Mouse (Mus musculus) embryo, embryonic 9.5 days (tissue): ENCODE measurements at regions not wholly inside any gene's neighbourhood (a gene's known extent, or its start where the extent isn't known, plus 50 kb on each side); places are given as distances from the start of the nearest gene placed in this dataset.
"Not testable (repeated sequence)": the region's sequence is repeated elsewhere in the genome, so short reads cannot be mapped to it uniquely, and the experiment has no call there.

Experiments
- DNase-seq: peaks from one replicate; pipeline ENCODE4 v3.0.0-alpha.2; 2017; ENCODE audit errors: extremely low spot score

DNA sequence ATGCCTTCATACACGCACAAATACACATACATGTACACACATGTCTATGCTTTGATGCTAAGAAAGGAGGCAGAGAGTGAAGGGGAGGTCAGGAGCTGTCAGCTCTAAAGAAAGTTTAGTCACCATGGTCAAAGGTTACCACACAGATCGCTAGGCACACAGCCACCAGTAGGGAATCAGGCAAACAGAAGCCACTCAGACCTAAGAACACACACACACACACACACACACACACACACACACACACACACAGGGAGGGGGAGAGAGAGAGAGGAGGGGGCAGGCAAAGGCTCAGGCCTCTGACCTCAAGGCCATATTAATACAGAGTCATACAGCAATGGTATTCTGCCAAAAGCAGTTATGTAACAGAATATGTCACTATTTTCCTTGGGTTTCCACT, 67.5 kb upstream of the Atxn1 start:
- no peak for DNase-seq

DNA sequence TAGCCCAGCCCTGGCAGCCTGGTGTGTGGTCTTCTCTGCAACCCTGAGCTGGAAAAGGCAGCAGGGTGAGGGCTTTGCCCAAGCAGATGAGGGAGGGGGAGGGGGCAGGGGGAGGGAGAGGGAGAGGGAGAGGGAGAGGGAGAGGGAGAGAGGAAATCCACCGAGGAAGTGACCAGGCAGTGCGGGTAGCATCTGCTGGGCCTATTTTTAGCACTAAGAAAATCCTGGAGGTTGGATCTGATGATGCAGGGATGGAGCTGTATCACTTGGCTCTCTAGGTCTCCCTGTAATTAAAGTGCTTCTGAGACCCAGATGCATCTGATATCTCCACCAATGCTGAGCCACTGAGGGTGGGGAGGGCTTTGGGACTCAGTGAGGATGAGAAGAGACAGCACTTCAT, 61.2 kb upstream of the Atxn1 start:
- DNase-seq, result no peak

DNA sequence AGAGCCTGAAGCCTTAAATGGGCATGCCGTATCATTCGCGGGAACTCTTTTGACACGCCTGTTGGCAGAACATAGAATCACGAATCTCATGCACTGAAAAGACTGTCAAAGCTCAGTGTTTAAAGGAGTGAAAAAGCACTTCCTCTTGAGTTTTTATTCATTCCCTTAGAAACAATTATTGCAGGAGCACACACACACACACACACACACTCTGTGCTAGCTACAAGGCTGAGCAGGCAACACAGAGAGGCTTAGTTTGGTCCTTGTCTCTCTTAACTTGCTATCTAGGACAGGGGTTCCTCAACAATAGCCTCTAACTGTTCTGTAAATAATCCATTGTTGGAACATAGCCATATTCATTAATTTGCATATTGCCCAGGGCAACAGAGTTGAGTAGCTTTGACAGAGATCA, 58.8 kb upstream of the Atxn1 start:
- DNase-seq, result no peak

DNA sequence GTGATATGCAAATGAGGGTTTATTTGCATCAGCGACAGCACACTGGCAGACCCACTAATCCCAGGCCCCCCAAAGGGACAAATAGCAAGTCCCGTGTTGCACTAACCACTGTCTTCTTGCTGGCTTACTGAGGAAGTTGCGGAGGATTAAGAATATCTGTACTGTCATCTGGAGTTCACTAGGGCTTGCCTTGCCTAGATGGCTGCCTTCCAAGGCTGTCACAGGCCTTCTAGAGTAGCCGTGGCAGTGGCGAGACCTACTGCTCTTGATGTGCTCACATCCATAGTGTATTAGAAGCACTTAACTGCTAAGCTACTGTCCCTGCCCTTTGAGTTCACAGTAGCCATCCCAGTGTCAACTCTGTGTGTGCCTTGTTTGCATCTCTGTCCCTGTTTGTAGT, 58.4 kb upstream of the Atxn1 start:
- no peak for DNase-seq

DNA sequence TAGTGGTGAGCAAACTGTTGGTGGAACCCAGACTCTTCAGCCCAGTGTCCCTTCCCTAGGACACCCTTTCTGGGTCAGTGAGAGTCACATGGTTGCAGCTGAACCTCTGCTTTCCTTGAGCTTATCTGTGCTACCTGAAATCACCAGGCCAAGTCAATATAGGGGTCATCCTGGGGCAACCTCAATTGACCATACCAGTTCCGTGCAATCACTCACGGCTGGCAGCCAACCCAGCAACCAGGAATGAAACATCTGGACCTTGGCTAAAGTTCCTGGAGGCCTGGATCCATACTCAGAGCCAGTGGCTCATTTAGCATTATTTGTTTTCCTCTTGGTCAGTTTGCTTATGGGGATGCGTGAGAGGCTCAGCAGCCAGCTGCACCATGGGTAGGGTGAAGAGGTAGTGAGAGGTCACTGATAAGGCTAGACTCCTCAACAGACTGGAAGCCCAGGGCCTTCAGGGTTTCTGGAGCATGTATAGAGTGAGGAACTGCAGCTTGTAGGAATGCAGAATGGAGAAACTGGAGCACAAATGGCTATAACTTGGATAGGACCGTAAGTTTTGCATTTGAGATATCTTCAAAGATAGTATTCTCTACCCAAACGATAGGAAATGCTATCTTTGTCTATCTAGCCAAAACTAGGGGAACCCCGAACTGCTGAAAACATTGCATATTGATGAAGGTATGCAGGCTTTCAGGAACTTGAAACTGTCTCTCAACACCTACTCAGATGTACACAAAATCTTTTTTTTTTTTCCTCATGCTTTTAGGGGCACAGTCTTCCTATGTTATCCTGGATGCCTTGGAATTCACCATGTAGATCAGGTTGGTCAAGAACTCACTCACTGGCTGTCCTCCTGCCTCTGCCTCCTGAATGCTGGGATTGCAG, 56.4 kb upstream of the Atxn1 start:
- no peak for DNase-seq

DNA sequence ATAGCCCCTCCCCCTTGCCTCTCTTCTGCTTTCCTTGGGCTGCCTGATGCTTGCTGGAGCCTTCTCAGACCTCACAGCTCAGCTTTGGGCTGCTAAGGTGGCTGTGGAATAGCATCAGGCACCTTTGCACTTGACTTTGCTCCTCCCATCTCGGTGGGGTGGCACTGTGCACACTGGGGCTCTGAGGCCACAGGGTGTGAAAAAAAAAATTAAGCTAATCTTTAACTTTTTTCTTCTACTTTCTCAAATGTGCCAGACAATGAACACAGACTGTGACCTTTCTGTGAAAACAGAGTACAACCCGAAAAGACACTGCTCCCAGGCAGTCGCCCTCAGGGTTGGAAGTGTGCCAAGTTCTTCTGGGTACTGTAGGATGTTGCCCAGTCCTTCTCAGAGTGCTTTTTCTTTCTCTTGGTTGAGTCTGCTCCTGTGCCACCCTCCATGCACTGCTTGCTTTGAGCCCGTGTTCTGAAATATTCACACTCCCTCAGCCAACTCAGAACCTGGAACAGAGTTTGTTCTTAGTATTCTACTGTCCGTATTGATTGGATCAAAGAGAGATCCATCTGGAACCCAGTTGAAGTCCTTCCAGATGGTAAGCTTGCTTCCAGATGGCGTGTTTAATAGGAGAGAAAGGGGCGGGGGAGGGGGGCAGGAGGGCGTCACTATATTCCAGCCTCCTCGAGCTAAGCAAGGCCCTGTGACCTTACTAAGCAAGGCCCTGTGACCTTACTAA, 54.8 kb upstream of the Atxn1 start:
- peak; percentile 29 for DNase-seq

DNA sequence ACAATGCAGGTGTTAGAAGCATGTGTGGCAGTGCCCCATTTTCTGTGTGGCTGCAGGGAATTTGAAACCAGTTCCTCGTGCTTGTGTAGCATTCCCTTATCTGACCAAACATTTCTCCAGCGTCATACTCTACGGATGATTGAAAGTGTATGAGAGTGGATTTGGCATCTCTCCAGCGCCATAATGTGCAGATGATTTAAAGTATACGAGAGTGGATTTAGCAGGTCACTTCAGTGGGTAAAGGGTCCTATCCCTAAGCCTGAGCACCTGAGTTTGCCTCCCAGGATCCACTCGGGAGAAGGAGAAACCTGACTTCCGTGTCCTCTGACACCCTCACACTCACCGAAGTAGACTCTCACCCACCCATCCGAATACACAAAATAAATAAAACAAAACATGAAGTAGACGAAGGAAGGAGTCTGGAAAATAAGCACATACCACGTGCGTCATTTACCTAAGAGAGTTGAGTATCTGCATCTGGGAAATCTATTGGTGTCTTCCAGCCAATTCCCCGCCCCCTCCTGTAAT, 54.2 kb upstream of the Atxn1 start:
- DNase-seq, result no peak

DNA sequence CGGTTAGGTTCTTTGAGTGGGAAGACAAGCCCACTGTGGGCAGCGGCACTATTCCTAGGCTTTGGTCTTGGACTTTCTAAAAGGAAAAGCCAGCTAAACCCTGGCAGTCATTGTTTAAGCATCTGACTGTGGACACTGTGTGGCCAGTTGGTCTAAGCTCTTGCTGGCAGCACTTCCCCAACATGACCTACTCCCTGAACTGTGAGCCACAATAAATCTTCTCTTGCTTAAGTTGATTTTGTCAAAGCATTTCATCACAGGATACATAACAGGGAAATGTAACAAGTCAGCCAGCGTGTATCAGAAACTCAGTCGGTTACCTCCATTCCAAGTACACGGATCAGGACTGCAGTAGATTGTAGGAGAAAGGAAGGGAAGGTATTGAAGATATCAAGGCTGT, 52.9 kb upstream of the Atxn1 start:
- DNase-seq, result no peak

DNA sequence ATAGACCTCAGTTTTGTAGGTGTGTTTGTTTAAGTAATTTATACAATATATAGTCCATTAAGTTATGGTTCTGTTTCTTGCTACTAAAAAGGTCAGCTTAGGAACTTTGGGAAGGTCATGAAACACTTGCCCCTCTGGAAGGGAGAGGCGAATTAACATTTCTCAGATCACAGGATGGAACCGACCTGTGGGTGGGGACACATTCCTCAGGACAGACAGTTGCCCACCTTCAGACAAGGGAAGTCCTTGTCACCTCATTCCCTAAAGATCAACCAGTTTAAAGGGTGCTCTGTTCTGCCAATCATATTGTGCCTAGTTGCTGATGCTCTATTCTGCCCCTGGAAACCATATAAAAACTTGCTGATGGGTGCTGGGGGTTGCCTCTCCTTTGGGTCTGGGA, 52.2 kb upstream of the Atxn1 start:
- not testable (repeated sequence) for DNase-seq

DNA sequence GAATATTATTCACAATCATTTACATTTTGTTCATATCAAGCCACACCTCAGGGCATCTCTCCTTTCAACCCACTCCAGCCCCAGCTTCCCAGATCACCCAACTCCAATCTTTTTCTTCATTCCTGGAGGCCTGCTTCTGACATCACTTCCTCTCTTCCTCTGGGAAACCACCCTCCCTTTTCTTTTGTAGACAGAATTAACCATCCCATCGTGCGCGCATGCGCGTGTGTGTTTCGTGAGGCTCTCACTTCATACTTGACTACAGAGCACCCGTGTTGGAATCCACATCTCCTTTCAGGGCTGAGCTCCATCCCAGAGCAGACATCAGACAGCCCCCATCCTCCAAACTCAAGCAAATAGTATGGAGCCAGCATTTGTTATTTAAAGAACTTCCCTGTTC, 50.4 kb upstream of the Atxn1 start:
- no peak for DNase-seq

DNA sequence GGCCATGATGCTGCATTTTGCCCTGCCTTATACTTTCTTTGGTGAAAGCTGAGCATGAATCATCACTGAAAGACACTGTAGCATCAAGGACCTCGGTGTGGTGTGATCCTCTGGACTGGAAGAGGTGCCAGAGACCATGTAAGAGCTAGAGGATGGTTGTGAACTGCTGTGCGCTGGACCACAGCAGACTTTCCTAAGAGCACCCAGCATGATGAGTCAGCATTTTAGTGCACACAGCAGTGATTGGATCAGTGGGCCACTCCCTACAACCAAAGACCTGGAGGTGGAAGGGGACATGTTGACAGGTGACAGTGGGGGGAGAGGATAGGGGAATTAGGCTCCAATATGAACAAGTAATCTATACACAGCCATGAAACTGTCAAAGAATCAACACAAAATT, 49.8 kb upstream of the Atxn1 start:
- DNase-seq, result no peak
